Mouse (Mus musculus) ES-Bruce4 (cell line): Measurements from ENCODE around the gene Acoxl.

Experiments used
- CTCF ChIP-seq: IDR thresholded peaks from one replicate; pipeline ENCODE4 v1.8.1; 2011; ENCODE audit warnings: low read depth, low read length
- EP300 ChIP-seq: IDR thresholded peaks from 2 replicates; pipeline ENCODE4 v1.6.1; 2011; ENCODE audit warnings: low read depth, low read length; ENCODE audit not compliant: insufficient read depth
- POLR2A ChIP-seq: IDR thresholded peaks from one replicate; pipeline ENCODE4 v1.8.1; 2011; ENCODE audit warnings: low read length; ENCODE audit not compliant: insufficient read depth

DNA sequence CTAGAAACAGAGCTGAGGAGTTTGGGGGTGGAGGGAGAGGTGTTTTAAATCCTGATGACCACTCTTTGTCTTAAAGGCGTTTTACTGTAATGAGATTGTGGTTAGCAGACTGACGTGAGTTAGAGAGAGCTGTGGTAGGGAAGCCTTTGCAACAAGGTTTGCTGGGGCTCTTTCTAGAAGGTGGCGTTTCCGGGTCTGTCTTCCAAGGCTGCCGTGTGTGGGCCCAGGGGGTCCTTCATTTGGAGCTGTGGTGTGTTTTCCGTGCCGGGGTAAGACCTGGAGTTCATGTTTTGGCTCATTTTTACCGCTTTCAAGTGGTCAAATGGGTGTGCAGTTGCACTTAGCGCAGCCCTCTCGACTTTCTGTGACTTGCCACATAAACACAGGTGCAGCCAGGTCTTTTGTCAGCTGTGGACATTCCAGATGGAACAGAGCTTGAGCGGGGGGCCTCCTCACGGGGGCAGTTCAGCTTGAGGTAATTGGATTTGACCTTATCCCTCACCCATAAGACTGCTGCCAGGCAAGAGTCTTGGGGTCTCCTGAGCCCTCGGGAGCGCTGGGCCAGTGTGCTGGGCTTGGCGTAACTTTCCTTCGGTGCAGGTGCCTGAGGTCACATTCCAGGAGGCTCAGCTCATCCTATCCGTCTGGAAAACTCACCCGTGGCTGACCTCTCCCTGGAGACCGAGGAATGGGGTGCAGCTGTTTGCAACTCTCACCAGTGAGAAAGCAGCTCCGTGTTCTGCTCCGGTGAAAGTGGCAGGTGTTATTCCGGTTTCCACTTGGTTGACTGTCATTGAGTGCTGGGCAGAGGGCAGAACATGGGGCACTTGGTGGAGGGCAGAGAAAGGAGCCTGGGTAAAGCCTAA is 83.6 kb downstream of the Acoxl start:
- TF ChIP-seq CTCF (no peak), POLR2A (no peak), EP300 (no peak)
